Mouse (Mus musculus): ENCODE measurements around the gene Gm5741.

Gm5741 gene

DNA sequence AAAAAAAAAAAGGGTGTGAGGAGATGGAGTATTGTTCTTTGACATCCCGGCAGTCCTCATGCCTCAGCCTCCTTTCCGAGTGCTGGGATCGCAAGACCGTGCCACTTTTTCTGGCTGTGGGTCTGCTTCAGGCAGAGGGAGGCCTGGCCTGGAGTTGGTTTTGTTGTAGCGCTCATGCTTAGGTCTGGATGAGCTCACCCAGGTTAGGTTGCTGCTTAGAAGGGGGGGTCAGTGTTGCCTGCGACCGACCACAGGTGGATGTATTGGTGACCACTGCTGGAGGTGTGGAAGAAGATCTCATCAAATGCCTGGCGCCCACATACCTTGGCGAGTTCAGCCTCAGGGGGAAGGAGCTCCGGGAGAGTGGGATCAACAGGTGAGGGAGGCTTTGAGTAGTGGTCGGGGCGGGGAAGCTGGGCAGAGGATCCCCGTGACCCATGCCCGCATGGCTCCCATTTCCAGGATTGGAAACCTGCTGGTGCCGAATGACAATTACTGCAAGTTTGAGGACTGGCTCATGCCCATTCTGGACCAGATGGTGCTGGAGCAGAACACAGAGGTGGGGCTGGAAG lies 5.3 kb upstream of the Gm5741 start:
- DNase-seq: no peak

DNA sequence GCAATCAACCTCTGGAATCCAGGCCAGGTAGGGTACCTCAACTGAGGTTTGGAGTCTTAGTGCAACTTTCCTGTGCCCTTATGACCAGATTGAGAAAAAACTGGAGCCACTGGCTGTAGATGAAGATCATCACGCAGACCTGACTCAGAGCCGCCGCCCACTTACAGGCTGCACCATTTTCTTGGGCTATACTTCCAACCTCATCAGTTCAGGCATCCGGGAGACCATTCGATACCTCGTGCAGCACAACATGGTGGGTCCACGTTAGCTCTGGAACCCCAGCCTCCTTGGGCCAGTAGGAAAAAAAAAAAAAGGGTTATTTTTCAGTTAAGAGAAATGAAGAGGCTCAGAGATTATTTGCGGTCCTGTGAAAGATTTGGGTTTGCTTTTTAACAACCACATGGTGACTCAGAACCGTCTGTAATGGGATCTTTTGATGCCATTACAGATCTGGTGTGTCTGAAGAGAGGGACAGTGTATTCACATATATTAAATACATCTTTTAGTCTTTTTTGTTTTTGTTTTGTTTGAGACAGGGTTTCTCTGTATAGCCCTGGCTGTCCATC lies 4.7 kb upstream of the Gm5741 start:
- DNase-seq: no peak

DNA sequence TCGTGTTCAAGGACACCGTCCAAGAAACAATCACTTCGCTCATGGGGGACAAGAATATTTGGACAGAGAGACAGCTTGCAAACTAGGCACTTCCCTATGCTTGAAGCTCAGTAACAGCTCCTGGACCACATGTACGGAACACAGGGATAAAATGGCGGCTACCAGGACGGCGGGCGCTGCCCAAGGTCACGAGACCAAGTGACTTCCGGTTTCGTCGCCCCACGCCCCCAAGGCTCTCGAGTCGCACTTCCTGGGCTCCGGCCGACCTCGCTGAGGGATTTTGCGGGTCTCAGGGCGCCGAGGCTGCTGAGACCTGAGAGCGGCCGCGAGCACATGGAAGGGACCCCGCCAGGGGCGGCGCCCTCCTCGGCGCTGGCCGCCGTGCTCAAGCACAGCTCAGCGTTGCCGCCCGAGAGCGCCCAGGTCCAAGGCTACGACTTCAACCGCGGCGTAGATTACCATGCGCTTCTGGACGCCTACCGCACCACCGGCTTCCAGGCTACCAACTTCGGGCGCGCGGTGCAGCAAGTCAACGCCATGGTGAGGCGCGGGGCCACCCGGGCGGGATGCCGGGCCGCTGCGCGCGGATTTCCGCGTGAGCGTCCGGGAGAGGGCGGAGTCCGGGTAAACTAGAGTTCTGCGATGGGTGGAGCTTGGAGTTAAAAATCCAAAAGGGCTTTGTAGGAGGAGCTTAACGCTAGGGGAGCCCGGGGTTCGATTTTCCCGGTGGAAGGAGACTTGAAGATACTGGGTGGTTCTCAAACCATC lies 3.9 kb upstream of the Gm5741 start, which contains the start of gene Dhps:
Gene Dhps (plus strand): TSS at position 244 of the 768 bp plus-strand sequence.
- peak; percentile 96 for DNase-seq

DNA sequence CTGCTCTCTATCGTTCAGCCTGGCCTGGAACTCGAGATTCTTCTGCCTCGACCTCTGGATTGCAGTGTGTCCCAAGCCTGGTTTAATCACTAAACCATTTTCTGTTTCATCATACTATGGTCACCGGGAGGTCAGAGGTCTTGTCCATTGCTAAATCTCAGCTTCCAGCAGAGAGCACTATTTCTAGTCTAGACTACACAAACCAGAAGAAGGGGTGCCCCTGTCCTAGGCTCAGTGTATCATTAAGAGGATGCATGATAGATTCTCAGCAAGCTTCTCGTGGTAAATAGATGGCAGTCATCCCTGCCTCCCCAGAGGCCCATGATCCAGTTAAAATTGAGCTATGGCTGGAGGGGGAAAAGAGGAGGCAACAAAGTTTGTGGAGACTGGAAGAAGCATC lies 3.3 kb upstream of the Gm5741 start:
- DNase-seq: peak; percentile 32

DNA sequence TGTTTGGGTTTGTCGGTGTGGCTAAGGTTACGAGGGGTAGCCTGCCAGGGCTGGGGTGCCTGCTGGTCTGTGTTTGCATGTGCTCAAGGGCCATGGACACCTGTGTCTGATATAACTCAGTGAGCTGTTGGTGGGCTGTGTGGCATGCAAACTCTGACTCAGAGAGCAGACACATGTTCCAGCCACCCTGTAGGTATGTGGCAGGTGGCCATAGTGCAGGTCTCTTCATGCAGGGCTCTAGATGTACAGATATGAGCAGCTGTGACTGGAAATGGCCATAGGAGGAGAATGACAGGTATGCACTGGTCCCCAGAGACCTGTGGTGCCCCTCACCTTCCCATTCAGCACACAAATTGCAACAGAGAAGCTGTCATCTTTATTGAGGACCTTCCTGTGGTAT lies 627 bp downstream of the Gm5741 start:
- no peak for DNase-seq

DNA sequence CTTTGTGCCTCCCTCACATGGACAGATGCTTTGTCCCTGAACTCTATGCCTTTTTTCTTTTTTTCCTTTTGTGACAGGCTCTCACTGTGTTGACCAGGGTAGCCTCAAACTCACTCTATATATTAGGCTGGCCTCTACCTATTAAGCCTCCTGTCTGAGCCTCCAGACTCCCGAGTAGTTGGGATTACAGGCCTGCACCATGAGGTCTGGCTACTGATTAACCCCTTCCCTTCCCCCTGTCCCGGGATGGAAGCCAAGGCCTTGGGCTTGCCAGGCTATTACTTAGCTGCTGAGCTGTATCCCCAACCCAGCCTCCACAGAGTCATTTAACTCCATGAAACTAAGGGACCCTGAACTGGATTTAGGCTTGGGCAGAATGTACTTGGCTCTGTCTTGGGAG lies 2.6 kb downstream of the Gm5741 start:
- no peak for DNase-seq

DNA sequence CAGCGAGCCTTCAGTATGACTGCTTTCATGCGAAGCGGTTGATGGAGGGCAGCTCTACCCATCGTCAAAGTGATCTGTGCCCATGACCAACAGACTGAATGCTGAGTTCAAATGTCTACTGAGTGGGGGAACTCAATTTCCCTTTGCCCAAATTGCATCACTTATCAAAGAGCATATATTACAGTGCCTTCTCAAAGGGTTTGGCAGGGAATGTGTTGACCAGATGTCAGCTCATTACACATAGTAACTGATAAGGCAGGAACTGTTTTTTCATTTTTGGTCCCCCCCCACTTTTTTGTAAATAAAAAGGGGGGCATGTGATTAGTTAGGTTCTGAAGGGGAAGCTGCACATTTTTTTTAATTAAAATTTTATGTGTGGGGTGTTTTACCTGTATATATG lies 5.2 kb downstream of the Gm5741 start:
- DNase-seq: no peak

DNA sequence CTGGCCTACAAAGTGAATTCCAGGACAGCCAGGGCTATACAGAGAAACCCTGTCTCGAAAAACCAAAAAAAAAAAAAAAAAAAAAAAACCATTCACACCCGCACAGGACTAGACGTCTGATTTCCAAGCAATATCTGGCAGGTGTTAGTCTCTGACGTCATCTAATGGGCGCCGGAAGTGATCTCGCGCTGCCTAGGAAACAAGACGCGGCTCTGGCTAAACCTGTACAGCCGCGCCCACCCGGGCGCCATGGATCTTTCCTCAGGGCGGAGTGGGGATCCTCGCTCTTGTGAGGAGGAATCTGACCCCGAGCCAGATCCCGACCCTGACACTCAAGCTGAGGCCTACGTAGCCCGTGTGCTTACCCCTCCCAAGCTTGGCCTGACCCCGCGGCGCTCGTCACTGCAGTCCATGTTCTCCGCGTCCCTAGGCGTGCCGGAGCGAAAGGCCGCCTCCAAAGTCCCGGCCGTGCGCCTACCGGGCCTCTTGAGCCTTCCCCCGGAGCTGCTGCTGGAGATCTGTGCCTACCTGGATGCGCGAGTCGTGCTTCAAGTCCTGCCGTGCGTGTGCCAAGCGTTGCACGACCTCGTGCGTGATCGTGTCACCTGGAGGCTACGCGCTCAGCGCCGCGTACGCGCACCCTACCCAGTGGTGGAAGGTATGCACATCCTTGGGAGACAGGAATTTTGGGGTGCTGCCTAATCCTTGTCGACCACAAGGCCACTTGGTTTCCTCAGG lies 7.7 kb downstream of the Gm5741 start, which contains the start of gene Fbxw9:
Gene Fbxw9 (plus strand): TSS at position 177 of the 738 bp plus-strand sequence.
- DNase-seq: peak; percentile 94

DNA sequence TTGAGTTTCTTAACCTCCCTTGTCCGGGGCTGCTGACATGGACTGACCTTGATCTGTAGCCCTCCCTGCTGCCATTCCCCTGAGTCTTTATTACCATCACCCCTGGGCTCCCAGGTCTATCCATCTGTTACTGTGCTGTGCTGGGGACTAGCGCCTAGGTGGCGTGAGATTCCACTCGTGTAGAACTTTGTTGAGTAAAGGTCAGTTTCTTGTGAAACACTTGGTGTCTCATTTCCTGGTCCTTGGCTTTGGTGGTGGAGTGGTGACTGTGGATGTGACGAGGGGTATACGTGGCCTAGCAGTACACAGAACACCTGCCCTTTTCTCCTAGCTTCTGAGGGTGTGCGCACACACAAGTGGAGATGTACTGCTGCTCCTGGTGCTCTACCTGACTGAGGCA lies 10.4 kb downstream of the Gm5741 start:
- DNase-seq: no peak

DNA sequence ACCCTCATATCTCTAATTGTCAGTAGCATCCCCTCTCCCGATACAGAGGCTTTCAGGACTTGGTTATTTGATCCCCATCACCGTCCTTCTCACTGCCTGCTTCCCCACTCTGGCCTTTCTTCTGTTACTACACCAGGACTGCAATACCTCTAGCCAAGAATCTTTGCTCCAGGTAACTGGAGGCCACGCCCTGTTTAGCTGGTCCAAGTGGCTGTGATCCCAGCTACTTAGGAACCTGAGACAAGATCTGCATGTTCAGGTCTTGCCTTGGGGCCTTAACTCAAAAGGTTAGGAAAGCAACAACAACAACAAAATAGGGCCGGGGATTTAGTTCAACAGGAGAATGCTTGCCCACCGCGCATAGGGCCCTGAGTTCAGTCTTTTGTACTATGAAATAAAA lies 24.2 kb downstream of the Gm5741 start:
- no peak for DNase-seq

DNA sequence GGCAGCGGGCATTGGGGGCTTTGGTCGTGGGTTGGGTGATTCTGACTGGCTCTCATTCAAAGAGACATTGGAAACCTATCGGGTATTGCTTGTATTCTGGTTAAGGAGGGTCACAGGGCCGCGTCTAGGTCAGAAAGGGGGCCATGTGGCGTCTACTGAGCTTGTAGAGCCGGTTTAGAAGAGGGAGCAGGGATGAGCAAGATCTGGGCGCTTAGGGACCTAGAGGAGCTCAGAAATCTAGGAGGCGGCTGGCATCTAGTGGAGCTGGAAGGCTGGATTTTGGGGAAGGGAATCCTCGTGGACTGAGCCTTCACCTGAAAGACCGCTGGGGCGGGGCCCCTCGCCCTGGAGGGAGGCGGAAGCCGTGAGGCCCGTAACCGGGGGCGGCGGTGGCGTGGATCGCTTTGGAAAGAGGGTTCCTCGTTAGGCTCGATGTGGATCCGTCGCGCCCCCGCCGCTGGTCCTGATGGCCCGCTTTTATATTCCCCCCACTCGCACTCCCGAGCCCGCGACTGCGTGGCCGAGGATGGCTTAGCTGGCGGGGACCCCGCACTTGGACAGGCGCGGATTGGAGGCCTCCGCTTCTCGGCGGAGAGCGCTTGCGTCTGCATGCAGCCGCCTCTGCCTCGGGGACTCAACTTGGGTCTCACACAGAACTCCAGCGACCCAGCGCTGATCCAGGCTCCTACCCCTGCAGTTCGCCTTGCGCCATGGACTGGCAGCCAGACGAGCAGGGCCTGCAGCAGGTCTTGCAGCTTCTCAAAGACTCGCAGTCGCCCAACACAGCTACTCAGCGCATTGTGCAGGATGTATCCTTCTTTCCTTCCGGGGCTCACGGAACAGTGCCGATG lies 29.9 kb downstream of the Gm5741 start:
- peak; percentile 69 for DNase-seq

DNA sequence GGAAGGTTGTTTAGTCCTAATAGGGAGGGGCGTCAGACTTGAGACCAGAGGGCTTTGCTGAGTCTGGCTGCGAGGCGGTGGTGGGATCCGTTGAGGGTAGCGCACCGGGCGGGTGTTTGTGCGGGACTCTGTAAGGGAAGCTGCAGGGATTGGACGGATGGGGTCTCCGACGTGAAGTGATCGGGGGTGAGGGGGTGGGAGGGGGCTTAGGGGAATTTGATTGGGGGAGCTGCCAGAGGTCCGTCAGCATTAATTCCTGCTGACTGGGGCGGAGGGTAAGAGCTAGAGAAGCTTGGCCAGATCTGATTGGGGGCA lies 30.5 kb downstream of the Gm5741 start:
- DNase-seq: peak; percentile 81

DNA sequence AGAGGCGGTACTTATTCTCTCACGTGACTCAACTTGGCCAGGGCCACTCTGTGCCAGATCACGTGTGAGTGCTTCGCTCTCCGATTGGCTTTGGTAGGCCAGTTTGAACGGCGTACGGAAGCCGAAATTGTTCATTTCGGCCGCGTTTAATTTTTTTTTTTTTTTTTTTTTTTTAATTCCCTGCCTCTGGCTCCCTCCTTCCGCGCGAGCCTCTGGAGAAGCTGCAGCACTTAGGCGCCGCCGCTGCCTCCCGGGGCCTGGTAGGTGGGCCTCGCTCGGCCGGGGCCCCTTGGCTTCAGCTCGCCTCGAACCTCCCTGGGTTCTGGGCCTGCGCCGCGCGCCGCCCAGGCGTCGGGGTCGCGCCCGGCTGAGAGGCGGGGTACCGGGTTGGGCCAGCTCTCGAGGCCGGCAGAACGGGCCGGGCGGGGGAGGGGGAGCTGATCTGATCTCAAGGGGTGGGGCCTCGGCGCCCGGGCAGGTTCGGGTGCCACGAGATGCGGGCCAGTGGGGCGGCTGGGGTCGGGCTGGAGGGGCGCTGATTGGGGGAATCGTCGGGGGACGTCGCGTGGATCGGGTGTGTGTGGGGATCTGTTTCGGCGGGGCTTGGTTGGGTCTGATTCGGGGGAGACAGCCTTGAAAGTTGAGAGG lies 30.9 kb downstream of the Gm5741 start, which contains the start of gene Tnpo2:
Gene Tnpo2 (plus strand): TSS at position 198 of the 648 bp plus-strand sequence.
- DNase-seq: peak; percentile 96

DNA sequence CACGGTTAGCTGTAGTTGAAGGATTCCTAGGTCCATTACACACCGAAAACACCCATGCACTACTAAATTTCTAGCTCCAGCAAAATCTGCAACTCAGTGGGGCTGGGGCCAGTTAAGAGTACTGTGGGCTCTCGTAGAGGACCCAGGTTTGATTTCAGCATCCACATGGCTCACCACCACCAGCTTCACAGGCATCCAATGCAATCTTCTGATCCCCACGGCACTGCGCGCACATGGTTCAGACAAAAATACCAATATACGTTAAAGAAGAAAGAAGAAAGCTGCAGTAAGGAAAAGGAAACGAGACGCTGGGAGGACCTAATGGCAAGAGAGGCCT lies 31.4 kb downstream of the Gm5741 start:
- no peak for DNase-seq

DNA sequence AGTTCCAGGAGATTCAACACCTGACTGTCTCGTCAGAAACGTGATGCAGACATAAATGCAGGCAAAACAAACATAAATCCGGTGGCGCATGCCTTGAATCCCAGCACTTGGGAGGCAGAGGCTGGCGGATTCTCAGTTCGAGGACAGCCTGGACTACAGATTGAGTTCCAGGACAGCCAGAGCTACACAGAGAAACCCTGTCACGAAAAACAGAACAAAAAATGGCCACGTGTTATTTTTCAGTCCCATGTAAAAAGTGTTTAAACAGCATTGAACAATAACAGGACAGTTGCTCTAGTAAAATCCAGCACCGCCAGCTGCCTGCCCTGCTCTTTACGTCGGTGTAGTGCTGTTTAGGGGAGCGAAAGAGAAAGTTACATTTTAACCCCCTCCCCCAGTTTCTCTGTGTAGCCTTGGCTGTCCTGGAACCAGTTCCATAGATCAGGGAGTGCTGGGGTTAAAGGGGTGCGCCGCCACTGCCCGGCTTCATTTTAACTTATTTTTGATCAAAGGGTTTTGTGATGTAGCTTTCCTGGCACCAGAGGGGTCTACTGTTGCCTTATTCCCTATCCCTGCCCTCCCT lies 32.0 kb downstream of the Gm5741 start:
- DNase-seq: peak; percentile 32

DNA sequence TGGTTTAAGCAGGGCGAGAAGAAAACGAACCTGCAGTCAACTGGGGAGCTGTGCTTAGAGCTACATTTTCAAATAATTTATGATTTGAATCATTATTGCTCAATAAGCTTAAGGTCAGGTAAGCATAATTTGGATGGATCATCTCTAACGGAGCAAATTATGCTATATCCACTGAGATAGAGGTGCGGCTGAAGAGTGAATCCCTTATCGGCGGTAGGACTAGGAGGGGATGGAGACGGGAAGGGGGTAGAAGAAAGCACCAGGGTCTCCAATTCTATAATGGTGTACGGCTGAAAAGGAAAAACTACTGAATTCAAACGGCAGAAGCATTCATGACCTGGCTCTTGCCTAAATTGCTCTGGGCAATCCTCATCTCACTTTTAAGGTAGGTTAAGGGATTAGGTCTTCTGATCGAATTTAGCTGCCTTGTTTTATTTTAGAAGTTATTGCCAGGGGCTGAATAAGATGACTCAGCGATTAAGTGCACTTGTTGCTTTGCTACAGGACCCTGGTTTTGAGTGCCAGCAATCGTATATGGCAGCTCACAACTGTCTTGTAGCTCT lies 32.5 kb downstream of the Gm5741 start:
- no peak for DNase-seq

DNA sequence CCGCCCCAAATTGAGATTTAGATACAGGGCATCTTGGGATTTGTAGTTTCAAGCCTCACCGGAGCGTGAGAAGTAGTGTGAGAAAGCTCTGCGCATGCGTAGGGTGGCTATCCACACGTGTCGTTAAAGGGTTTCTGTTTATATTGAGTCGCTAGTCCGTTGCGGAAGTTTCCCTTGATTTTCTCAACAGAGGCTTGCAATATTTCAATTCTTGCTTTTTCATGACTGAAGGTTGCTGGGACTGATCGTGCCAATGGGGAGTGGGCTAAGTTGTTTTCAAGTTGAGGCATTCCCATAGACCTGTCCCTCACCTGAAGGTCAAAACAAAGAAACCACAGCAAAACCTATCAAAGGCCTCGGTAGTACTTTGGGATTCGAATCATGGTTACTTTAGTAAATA lies 33.0 kb downstream of the Gm5741 start:
- DNase-seq: peak; percentile 91

DNA sequence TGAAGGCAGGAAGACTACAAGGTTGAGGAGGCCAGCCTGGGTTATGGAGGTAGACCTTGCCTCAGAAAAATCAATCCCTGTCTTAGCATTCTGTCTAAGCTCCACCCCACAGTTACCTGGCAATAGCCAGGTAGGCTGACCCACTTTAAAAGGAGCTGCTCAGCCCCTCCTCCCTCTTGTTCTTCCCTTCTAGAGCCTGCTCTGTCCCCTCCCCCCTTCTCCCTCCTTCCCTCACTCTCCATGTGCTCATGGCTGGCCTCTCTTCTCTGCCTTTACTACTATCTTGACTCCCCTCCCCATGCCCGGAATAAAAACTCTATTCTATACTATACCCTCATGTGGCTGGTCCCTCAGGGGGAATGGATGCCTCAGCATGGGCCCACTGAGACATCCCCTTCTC lies 33.9 kb downstream of the Gm5741 start:
- no peak for DNase-seq

DNA sequence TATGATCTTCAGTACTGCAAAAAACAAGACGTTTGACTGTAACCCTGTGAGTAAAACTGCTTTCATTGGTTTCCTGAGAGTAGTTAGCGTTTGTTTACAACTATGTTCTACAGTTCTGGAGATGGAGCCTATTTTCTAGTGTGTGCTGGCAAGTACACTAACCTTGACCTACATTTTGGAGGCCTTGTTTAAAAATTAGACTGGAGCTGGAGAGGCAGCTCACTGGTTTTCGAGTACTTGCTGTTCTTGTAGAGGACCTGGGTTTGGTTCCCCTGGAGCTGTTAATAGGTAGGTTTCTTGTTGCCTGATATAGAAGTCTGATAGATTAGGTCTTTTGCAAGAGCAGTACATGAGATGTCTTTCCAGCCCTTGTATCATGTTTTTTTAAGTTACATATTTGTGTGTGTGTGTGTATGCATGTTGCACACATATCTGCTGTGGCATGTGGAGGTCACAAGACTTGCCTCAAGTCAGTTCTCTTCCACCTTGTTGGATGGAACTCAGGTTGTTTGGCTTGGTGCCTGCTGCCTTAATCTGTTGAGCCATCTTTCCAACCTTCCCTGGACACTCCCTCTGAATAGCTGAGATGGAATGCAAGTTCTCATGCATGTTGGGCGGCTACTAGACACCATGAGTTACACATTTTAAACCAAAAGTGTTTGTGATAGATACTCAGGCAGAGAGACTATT lies 35.0 kb downstream of the Gm5741 start:
- no peak for DNase-seq

DNA sequence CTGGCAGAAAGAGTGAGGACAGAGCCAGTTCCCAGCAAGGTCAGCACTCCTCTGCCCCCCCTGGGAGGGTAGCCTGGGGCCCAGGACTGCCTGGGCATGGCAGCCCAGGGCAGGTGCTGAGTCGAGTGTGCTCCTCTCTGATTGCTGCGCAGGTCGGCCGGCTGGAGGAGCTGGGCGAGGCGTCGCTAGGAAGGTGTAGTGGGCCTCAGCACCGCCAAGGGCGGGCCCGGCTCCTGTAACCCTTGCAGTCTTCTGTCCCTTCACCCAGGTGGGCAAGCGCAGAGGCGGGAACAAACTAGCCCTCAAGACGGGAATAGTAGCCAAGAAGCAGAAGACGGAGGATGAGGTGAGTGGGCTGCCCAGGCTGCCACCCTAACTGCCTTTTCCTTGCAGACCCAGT lies 38.5 kb downstream of the Gm5741 start:
- DNase-seq: no peak

DNA sequence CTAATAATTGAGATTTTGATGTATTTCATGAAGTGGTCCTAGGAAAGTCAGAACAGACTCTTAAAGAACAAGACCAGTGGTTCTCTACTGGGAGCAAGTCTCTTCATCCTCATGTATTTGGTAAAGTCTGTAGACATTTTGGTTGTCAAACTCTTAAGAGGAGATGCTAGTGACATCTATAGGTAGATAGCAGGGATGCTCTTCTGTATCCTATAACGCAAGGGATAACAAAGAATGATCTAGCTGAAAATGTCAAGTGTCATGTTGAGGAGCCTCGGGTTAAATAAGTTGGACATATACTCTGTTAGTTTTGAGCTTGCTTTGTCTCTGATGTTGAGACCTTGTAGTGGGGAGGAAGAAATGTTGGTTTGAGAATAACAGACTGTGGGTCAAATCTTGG lies 39.9 kb downstream of the Gm5741 start:
- no peak for DNase-seq

Measured in embryo, embryonic 11 days (tissue).